Mouse (Mus musculus) neural tube, embryonic 14.5 days (tissue): ENCODE measurements around the gene Hira. TPM values are rescaled to one million over a fixed set of nuclear protein-coding genes. Genes with fewer than 3 reads are reported as not detected.

ENCODE experiments used
- ATAC-seq: fragments of 200-750 bp; cut with Nextera tagmentation; 2 replicates; pipeline ENCODE4 v1.8.0; 2017; ENCODE audit warnings: low read depth, mild to moderate bottlenecking, moderate TSS enrichment, moderate library complexity
- H3K27ac ChIP-seq: fragments of 300-500 bp; sonication (generic); 2 replicates; pipeline ENCODE4 v1.5.1; 2014; ENCODE audit warnings: low read depth, mild to moderate bottlenecking, control low read depth, low read length, moderate library complexity, mixed read lengths
- H3K27me3 ChIP-seq: fragments of 300-500 bp; sonication (generic); 2 replicates; pipeline ENCODE4 v1.6.1; 2014; ENCODE audit warnings: low read length; ENCODE audit not compliant: control insufficient read depth, insufficient read depth
- H3K36me3 ChIP-seq: fragments of 300-500 bp; sonication (generic); 2 replicates; pipeline ENCODE4 v1.6.1; 2014; ENCODE audit warnings: low read length, mixed read lengths; ENCODE audit not compliant: control insufficient read depth, insufficient read depth
- H3K4me1 ChIP-seq: fragments of 300-500 bp; sonication (generic); 2 replicates; pipeline ENCODE4 v1.6.1; 2014; ENCODE audit warnings: low read length; ENCODE audit not compliant: control insufficient read depth, insufficient read depth
- H3K4me2 ChIP-seq: fragments of 300-500 bp; sonication (generic); 2 replicates; pipeline ENCODE4 v1.6.1; 2014; ENCODE audit warnings: mild to moderate bottlenecking, low read depth, low read length, control low read depth
- H3K4me3 ChIP-seq: fragments of 300-500 bp; sonication (generic); 2 replicates; pipeline ENCODE4 v1.5.1; 2014; ENCODE audit warnings: low read depth, low read length, control low read depth, mixed read lengths
- H3K9ac ChIP-seq: fragments of 300-500 bp; sonication (generic); replicated peaks from 2 replicates; pipeline ENCODE4 v1.6.1; 2014; ENCODE audit warnings: low read depth, mild to moderate bottlenecking, control low read depth, low read length, mixed read lengths
- H3K9me3 ChIP-seq: fragments of 300-500 bp; sonication (generic); 2 replicates; pipeline ENCODE4 v1.6.1; 2016; ENCODE audit warnings: low read length; ENCODE audit not compliant: control insufficient read depth
- WGBS: fragments of 180-500 bp; shearing (Covaris S2); extraction: QIAGEN DNeasy Blood & Tissue Kit; methylation state at CpG from one replicate; pipeline ENCODE4 v1.1.7; 2014; 5-methylcytosine and 5-hydroxymethylcytosine counted together
- polyA plus RNA-seq: library from polyadenylated mRNA; unstranded; fragments of >200 nt; fragmentation: Nextera tagmentation; extraction: Ambion mirVana; gene quantifications from 2 replicates; pipeline ENCODE4 v1.2.1, GENCODE M21; 2014

Gene Hira
- polyA plus RNA-seq, 1 experiment from 2014 or later = 23.4 TPM

GRCm38 (mm10) chr16:18895249-18895648 lies 18.4 kb downstream of the Hira start:
- WGBS = 89% methylated on average over 3 of the region's 3 CpGs

GRCm38 (mm10) chr16:18896429-18896828 lies 19.6 kb downstream of the Hira start:
- peaks cover 40% of the 10 kb centered on the region for H3K36me3 ChIP-seq
- H3K4me1 ChIP-seq = no peaks in the 10 kb centered on the region
- no peak overlapping the region for H3K4me3 ChIP-seq
- no peaks in the 10 kb centered on the region for H3K27me3 ChIP-seq
- WGBS = 79% methylated on average over 10 of the region's 10 CpGs
- H3K9ac ChIP-seq = no peak overlapping the region
- H3K4me2 ChIP-seq = no peak overlapping the region
- ATAC-seq = no peak
- H3K27ac ChIP-seq = no peak overlapping the region
- H3K9me3 ChIP-seq = no peaks in the 10 kb centered on the region

More at GRCm38 (mm10) chr16:18895249-18895648, 18.4 kb downstream of the Hira start:
- Histone ChIP-seq H3K36me3 (peaks cover 31% of the 10 kb centered on the region), H3K9ac (no peak overlapping the region), H3K4me1 (no peaks in the 10 kb centered on the region), H3K27ac (no peak overlapping the region), H3K4me3 (no peak overlapping the region), H3K27me3 (no peaks in the 10 kb centered on the region), H3K4me2 (no peak overlapping the region), H3K9me3 (no peaks in the 10 kb centered on the region)
- no peak for ATAC-seq

- no peak for ATAC-seq
- Histone ChIP-seq H3K27me3 (no peaks in the 10 kb centered on the region), H3K36me3 (0 out of 2 replicates have a peak, but pooled peaks cover 24% of the 10 kb centered on the region), H3K9ac (no peak overlapping the region), H3K9me3 (no peaks in the 10 kb centered on the region), H3K4me3 (no peak overlapping the region), H3K4me2 (no peak overlapping the region), H3K4me1 (no peaks in the 10 kb centered on the region), H3K27ac (no peak overlapping the region)
- 97% methylated on average over 1 of the region's 1 CpGs for WGBS
These were observed 28.8 kb downstream of the Hira start for GRCm38 (mm10) chr16:18905648-18906047.

GRCm38 (mm10) chr16:18916064-18916463 lies 39.2 kb downstream of the Hira start:
- H3K36me3 ChIP-seq = peaks cover 25% of the 10 kb centered on the region
- H3K4me1 ChIP-seq = no peaks in the 10 kb centered on the region
- no peaks in the 10 kb centered on the region for H3K9me3 ChIP-seq
- no peaks in the 10 kb centered on the region for H3K27me3 ChIP-seq
- 98% methylated on average over 4 of the region's 4 CpGs for WGBS
- no peak overlapping the region for H3K27ac ChIP-seq
- H3K4me3 ChIP-seq = no peak overlapping the region
- no peak overlapping the region for H3K9ac ChIP-seq
- no peak for ATAC-seq
- H3K4me2 ChIP-seq = no peak overlapping the region

GRCm38 (mm10) chr16:18921771-18922170 lies 44.9 kb downstream of the Hira start:
- peaks cover 56% of the 10 kb centered on the region for H3K36me3 ChIP-seq
- H3K27me3 ChIP-seq = no peaks in the 10 kb centered on the region
- no peak overlapping the region for H3K4me2 ChIP-seq
- WGBS = 94% methylated on average over 2 of the region's 2 CpGs
- H3K4me1 ChIP-seq = no peaks in the 10 kb centered on the region
- H3K27ac ChIP-seq = no peak overlapping the region
- no peak for ATAC-seq
- H3K9ac ChIP-seq = no peak overlapping the region
- no peak overlapping the region for H3K4me3 ChIP-seq
- no peaks in the 10 kb centered on the region for H3K9me3 ChIP-seq

GRCm38 (mm10) chr16:18927963-18928362 lies 51.1 kb downstream of the Hira start:
- Histone ChIP-seq H3K4me2 (no peak overlapping the region), H3K36me3 (peaks cover 44% of the 10 kb centered on the region), H3K9ac (no peak overlapping the region), H3K27ac (no peak overlapping the region), H3K4me3 (no peak overlapping the region), H3K4me1 (no peaks in the 10 kb centered on the region), H3K9me3 (no peaks in the 10 kb centered on the region), H3K27me3 (no peaks in the 10 kb centered on the region)
- WGBS = 100% methylated on average over 1 of the region's 1 CpGs
- no peak for ATAC-seq

GRCm38 (mm10) chr16:18938321-18939082 lies 61.7 kb downstream of the Hira start:
- H3K36me3 ChIP-seq = peaks cover 42% of the 10 kb centered on the region
- ATAC-seq = no peak
- no peaks in the 10 kb centered on the region for H3K4me1 ChIP-seq
- 87% methylated on average over 5 of the region's 5 CpGs for WGBS
- no peak overlapping the region for H3K9ac ChIP-seq
- no peaks in the 10 kb centered on the region for H3K27me3 ChIP-seq
- H3K27ac ChIP-seq = no peak overlapping the region
- H3K4me3 ChIP-seq = no peak overlapping the region
- H3K9me3 ChIP-seq = no peaks in the 10 kb centered on the region
- no peak overlapping the region for H3K4me2 ChIP-seq

- H3K27ac ChIP-seq = no peak overlapping the region
- H3K36me3 ChIP-seq = peaks cover 27% of the 10 kb centered on the region
- H3K9me3 ChIP-seq = no peaks in the 10 kb centered on the region
- no peak overlapping the region for H3K4me3 ChIP-seq
- H3K4me1 ChIP-seq = no peaks in the 10 kb centered on the region
- H3K9ac ChIP-seq = no peak overlapping the region
- no peak for ATAC-seq
- no peak overlapping the region for H3K4me2 ChIP-seq
- WGBS = 90% methylated on average over 6 of the region's 6 CpGs
- H3K27me3 ChIP-seq = no peaks in the 10 kb centered on the region
These were observed 67.1 kb downstream of the Hira start for GRCm38 (mm10) chr16:18943906-18944305.

GRCm38 (mm10) chr16:18948941-18949340 lies 72.1 kb downstream of the Hira start:
- WGBS = 96% methylated on average over 9 of the region's 9 CpGs
- H3K36me3 ChIP-seq = peaks cover 66% of the 10 kb centered on the region
- no peak overlapping the region for H3K9ac ChIP-seq
- H3K4me1 ChIP-seq = no peaks in the 10 kb centered on the region
- no peak overlapping the region for H3K4me3 ChIP-seq
- no peak for ATAC-seq
- H3K27ac ChIP-seq = no peak overlapping the region
- H3K27me3 ChIP-seq = no peaks in the 10 kb centered on the region
- H3K4me2 ChIP-seq = no peak overlapping the region
- no peaks in the 10 kb centered on the region for H3K9me3 ChIP-seq
